Mouse (Mus musculus): ENCODE results near the gene Lgals3. TPM values are rescaled to one million over a fixed set of nuclear protein-coding genes. Genes with fewer than 3 reads are reported as not detected.

Gene Lgals3
- 10.2 TPM for polyA plus RNA-seq (2015; fragmentation: Illumina TruSeq; extraction: RNeasy Lipid Tissue Mini Kit (QIAGEN cat#74804); ENCODE audit: insufficient read depth, low read depth, low replicate concordance)

GRCm38 (mm10) chr14:47367461-47367860 lies at the start of gene Lgals3:
TSS of gene Lgals3 (plus strand) at chr14:47367751.

DNA sequence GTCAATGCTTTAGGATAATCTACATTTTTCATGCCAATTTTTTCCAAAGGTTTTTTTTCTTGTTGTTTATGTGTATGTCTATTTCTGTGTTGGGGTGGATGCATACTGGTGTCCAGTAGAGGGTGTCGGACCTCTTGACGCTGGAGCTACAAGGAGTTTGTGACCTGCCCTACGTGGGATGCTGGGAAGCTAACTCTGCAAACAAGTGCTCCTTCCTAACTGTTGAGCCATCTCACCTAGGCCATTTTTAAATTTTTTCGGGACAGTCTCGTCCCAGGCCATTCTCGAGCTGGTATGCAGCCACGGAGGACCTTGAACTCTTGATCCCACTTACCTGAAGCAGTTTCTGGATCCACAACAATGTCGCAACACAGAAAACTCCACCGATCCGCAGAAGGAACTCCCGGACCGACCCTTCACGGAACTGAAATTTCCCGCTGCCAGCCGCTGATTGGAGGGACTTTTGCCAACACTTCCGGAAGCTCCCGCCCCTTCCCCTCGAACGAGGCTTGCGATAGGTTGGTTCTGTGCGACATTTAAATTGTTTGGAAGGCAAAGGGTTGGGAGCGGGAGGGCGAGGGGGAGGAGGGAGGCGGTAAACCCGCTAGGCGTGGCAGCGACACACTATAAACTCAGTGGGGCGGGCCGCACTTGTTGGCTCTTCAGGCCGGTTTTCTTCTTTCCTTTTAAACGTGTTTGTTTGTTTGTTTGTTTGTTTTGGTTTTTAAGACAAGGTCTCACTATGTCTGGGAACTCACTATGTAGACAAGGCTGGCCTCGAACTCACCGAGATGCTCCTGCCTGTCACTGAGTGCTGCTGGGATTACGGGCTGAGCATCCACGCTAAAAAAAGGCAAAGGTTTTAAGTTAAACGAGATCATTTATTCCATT lies 50.5 kb downstream of the Lgals3 start, which contains the start of gene Dlgap5:
Gene Dlgap5 (minus strand): TSS at position 633 of the 891 bp plus-strand sequence.

Other genes starting within 250 kb of the Lgals3 start
- gene Gch1, start 178.3 kb upstream of the Lgals3 start, polyA plus RNA-seq (2015; fragmentation: Illumina TruSeq; extraction: RNeasy Lipid Tissue Mini Kit (QIAGEN cat#74804); ENCODE audit: insufficient read depth, low read depth, low replicate concordance), result 6.3 TPM
- 0.98 TPM for gene Wdhd1, start 90.9 kb upstream of the Lgals3 start, polyA plus RNA-seq (2015; fragmentation: Illumina TruSeq; extraction: RNeasy Lipid Tissue Mini Kit (QIAGEN cat#74804); ENCODE audit: insufficient read depth, low read depth, low replicate concordance)
- 3.3 TPM for gene Socs4, start 90.8 kb upstream of the Lgals3 start, polyA plus RNA-seq (2015; fragmentation: Illumina TruSeq; extraction: RNeasy Lipid Tissue Mini Kit (QIAGEN cat#74804); ENCODE audit: insufficient read depth, low read depth, low replicate concordance)
- 8.9 TPM for gene Mapk1ip1l, start 69.5 kb upstream of the Lgals3 start, polyA plus RNA-seq (2015; fragmentation: Illumina TruSeq; extraction: RNeasy Lipid Tissue Mini Kit (QIAGEN cat#74804); ENCODE audit: insufficient read depth, low read depth, low replicate concordance)
- gene Dlgap5, start 50.7 kb downstream of the Lgals3 start, polyA plus RNA-seq (2015; fragmentation: Illumina TruSeq; extraction: RNeasy Lipid Tissue Mini Kit (QIAGEN cat#74804); ENCODE audit: insufficient read depth, low read depth, low replicate concordance), result not detected
- gene Fbxo34, start 82.7 kb downstream of the Lgals3 start, polyA plus RNA-seq (2015; fragmentation: Illumina TruSeq; extraction: RNeasy Lipid Tissue Mini Kit (QIAGEN cat#74804); ENCODE audit: insufficient read depth, low read depth, low replicate concordance), result 2.1 TPM
- gene Atg14, start 202.9 kb downstream of the Lgals3 start, polyA plus RNA-seq (2015; fragmentation: Illumina TruSeq; extraction: RNeasy Lipid Tissue Mini Kit (QIAGEN cat#74804); ENCODE audit: insufficient read depth, low read depth, low replicate concordance), result 2.8 TPM

Measured in pancreas, adult 10 weeks (tissue).